Mouse (Mus musculus) limb, embryonic 13.5 days (tissue): ENCODE measurements around the gene Mcm2. TPM values are rescaled to one million over a fixed set of nuclear protein-coding genes. Genes with fewer than 3 reads are reported as not detected.

Source experiments
- ATAC-seq: fragments of 200-750 bp; cut with Nextera tagmentation; 2 replicates; pipeline ENCODE4 v1.8.0; 2017; ENCODE audit warnings: low read depth, moderate number of reproducible peaks, moderate TSS enrichment; ENCODE audit not compliant: low FRiP score
- H3K27ac ChIP-seq: fragments of 300-500 bp; sonication (generic); 2 replicates; pipeline ENCODE4 v1.5.1; 2015; ENCODE audit warnings: inconsistent platforms, mild to moderate bottlenecking, moderate library complexity
- H3K27me3 ChIP-seq: fragments of 300-500 bp; sonication (generic); 2 replicates; pipeline ENCODE4 v1.6.1; 2015; ENCODE audit warnings: mild to moderate bottlenecking, inconsistent platforms
- H3K36me3 ChIP-seq: fragments of 300-500 bp; sonication (generic); 2 replicates; pipeline ENCODE4 v1.6.1; 2015; ENCODE audit warnings: inconsistent platforms, mild to moderate bottlenecking, moderate library complexity
- H3K4me1 ChIP-seq: fragments of 300-500 bp; sonication (generic); 2 replicates; pipeline ENCODE4 v1.6.1; 2015; ENCODE audit warnings: inconsistent platforms
- H3K4me2 ChIP-seq: fragments of 300-500 bp; sonication (generic); replicated peaks from 2 replicates; pipeline ENCODE4 v1.6.1; 2015; ENCODE audit warnings: inconsistent platforms, mild to moderate bottlenecking, moderate library complexity
- H3K4me3 ChIP-seq: fragments of 300-500 bp; sonication (generic); 2 replicates; pipeline ENCODE4 v1.5.1; 2015; ENCODE audit warnings: moderate library complexity, mild to moderate bottlenecking, inconsistent platforms
- H3K9ac ChIP-seq: fragments of 300-500 bp; sonication (generic); 2 replicates; pipeline ENCODE4 v1.6.1; 2015; ENCODE audit warnings: mild to moderate bottlenecking, inconsistent platforms
- H3K9me3 ChIP-seq: fragments of 300-500 bp; sonication (generic); 2 replicates; pipeline ENCODE4 v1.6.1; 2016; ENCODE audit warnings: inconsistent platforms
- WGBS: fragments of 180-500 bp; shearing (Covaris S2); methylation state at CpG from one replicate; pipeline ENCODE4 v1.1.7; 2015; 5-methylcytosine and 5-hydroxymethylcytosine counted together
- polyA plus RNA-seq: library from polyadenylated mRNA; unstranded; fragments of >200 nt; fragmentation: Nextera tagmentation; extraction: Ambion mirVana; gene quantifications from 2 replicates; pipeline ENCODE4 v1.2.1, GENCODE M21; 2015

Gene Mcm2
- polyA plus RNA-seq, result 144 and 146 TPM in 2 replicates

DNA sequence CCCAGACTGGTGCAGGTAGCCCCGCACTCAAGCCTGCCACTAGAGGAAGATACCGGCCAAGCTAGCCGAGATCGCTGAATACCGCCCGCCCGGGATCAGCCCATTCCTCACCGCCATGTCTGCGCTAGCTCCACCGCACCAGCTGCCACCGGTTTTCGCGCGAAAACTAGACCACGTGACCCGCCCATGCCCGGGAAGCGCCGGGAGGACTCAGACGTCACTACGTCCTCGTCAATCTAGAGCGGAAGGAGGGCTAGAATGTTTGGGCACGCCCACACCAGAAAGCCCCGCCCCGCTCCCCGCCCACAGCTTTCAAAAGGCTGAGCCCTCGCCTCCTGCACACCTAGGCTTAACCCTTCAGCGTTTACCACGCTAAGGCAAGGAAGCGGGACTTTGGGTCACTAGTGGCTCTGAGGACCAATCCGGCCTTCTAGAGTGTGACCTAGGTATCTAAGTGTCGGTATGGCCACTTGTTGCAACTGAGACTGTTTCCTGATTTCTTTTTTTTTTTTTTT is at the start of gene Mcm2:
Gene Mcm2, minus strand, starts transcription at position 247 of the 515 bp plus-strand sequence.
- H3K9me3 ChIP-seq, result no peaks in the 10 kb centered on the region
- WGBS, result under 1% methylated on average over 33 of the region's 33 CpGs
- H3K4me2 ChIP-seq, result peak within 1 kb of the TSS; percentile 79

GRCm38 (mm10) chr6:88947771-88948170 is 49.2 kb upstream of the Mcm2 start:
- no peak overlapping the region for H3K27ac ChIP-seq
- H3K4me3 ChIP-seq, result no peak overlapping the region
- no peaks in the 10 kb centered on the region for H3K9me3 ChIP-seq
- H3K9ac ChIP-seq, result no peak overlapping the region
- H3K36me3 ChIP-seq, result no peaks in the 10 kb centered on the region
- ATAC-seq, result no peak
- peaks cover 3% of the 10 kb centered on the region for H3K4me1 ChIP-seq
- no peak overlapping the region for H3K4me2 ChIP-seq
- H3K27me3 ChIP-seq, result no peaks in the 10 kb centered on the region

More for the DNA sequence above, at the start of gene Mcm2:
- peaks cover 33% of the 10 kb centered on the region for H3K36me3 ChIP-seq
- no peaks in the 10 kb centered on the region for H3K27me3 ChIP-seq
- peak within 1 kb of the TSS; percentile 77 for H3K4me3 ChIP-seq
- H3K27ac ChIP-seq, result peak within 1 kb of the TSS; percentile 81
- peak within 1 kb of the TSS; percentile 86 for H3K9ac ChIP-seq
- peak; percentile 86 for ATAC-seq
- H3K4me1 ChIP-seq, result peaks cover 37% of the 10 kb centered on the region

GRCm38 (mm10) chr6:88946442-88946841 is 47.9 kb upstream of the Mcm2 start:
- ATAC-seq, result no peak
- Histone ChIP-seq H3K9ac (no peak overlapping the region), H3K27ac (no peak overlapping the region), H3K9me3 (no peaks in the 10 kb centered on the region), H3K27me3 (no peaks in the 10 kb centered on the region), H3K36me3 (no peaks in the 10 kb centered on the region), H3K4me3 (no peak overlapping the region), H3K4me2 (no peak overlapping the region), H3K4me1 (peaks cover 9% of the 10 kb centered on the region)
- 89% methylated on average over 6 of the region's 6 CpGs for WGBS

DNA sequence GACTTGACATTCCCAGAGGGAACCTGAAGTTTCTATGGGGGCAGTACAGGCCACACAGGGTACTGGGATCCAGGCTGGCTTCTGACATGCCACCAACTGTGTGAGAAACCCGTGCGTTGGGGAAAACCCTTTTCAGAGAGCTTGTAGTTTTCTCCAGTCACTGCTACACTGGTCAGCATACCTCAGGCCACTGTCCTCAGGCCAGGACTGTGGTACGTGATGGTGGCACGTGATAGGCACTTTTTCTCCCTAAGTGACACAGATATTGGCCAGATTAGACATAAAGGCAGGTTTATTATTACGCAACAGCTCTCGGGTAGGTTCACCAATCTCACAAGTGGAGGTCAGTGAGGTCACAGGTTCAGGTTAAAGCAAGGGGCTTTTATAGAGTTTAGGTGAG is 45.1 kb upstream of the Mcm2 start:
- Histone ChIP-seq H3K4me3 (no peak overlapping the region), H3K27me3 (no peaks in the 10 kb centered on the region), H3K9me3 (no peaks in the 10 kb centered on the region), H3K27ac (no peak overlapping the region), H3K36me3 (no peaks in the 10 kb centered on the region), H3K4me2 (no peak overlapping the region), H3K4me1 (peaks cover 24% of the 10 kb centered on the region), H3K9ac (no peak overlapping the region)
- no peak for ATAC-seq
- 68% methylated on average over 6 of the region's 6 CpGs for WGBS

DNA sequence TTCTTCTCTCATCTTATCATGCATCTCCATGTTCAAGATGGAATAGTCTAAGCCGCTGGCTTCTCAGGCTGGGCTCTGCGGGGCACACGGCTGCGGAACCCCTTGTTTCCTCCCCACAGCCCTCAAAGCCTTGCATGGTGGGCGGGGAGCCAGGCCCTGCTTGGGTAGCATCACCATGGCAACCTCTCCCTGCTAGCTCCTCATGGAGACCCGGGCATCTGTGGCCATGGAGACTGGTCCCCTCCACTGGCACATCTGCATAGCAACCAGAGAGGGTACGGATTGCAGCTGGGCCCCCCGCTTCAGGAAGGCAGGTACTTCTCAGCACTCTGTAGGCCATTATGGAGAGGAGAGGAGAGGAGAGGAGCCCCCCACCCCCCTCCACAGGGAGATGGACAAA is 44.0 kb upstream of the Mcm2 start:
- H3K9ac ChIP-seq, result no peak overlapping the region
- H3K4me3 ChIP-seq, result no peak overlapping the region
- peaks cover 32% of the 10 kb centered on the region for H3K4me1 ChIP-seq
- no peak overlapping the region for H3K27ac ChIP-seq
- H3K27me3 ChIP-seq, result no peaks in the 10 kb centered on the region; the same call in 1 of the 2 replicates
- no peaks in the 10 kb centered on the region for H3K36me3 ChIP-seq
- 53% methylated on average over 8 of the region's 8 CpGs for WGBS
- 0 out of 2 replicates have a peak, but pooled peaks have one; percentile 24 for ATAC-seq
- H3K9me3 ChIP-seq, result no peaks in the 10 kb centered on the region
- no peak overlapping the region for H3K4me2 ChIP-seq

DNA sequence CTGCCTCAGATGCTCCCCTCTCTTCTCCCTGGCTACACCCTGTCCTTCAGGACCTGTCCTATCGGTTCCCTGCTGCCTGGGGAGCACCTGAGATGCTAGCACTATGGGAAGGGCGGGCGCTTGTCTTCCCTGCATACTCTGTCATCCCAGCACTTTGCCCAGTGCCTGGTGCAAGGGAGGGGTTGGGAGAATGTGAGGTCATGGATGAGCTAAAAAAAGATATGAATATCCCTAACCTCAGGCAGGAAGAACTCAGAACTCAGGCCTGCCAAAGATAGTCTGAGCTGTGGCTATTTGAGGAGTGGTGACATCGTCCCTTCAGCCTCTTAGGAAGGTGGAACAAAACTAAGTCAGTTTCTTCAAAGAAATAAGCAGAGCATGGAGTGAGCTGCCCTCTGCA is 43.0 kb upstream of the Mcm2 start:
- H3K4me3 ChIP-seq, result no peak overlapping the region
- no peaks in the 10 kb centered on the region for H3K36me3 ChIP-seq
- H3K9ac ChIP-seq, result no peak overlapping the region
- H3K9me3 ChIP-seq, result no peaks in the 10 kb centered on the region
- ATAC-seq, result no peak
- H3K27me3 ChIP-seq, result no peaks in the 10 kb centered on the region; the same call in 1 of the 2 replicates
- H3K27ac ChIP-seq, result no peak overlapping the region
- WGBS, result 80% methylated on average over 4 of the region's 4 CpGs
- no peak overlapping the region for H3K4me2 ChIP-seq
- peaks cover 32% of the 10 kb centered on the region for H3K4me1 ChIP-seq

GRCm38 (mm10) chr6:88940090-88940916 is 41.7 kb upstream of the Mcm2 start:
- H3K4me3 ChIP-seq, result no peak overlapping the region
- no peaks in the 10 kb centered on the region; the same call in 1 of the 2 replicates for H3K27me3 ChIP-seq
- 77% methylated on average over 9 of the region's 9 CpGs for WGBS
- peaks cover 32% of the 10 kb centered on the region for H3K4me1 ChIP-seq
- no peak for ATAC-seq
- no peak overlapping the region for H3K4me2 ChIP-seq
- no peak overlapping the region for H3K27ac ChIP-seq
- H3K9me3 ChIP-seq, result no peaks in the 10 kb centered on the region
- no peak overlapping the region for H3K9ac ChIP-seq
- H3K36me3 ChIP-seq, result no peaks in the 10 kb centered on the region

DNA sequence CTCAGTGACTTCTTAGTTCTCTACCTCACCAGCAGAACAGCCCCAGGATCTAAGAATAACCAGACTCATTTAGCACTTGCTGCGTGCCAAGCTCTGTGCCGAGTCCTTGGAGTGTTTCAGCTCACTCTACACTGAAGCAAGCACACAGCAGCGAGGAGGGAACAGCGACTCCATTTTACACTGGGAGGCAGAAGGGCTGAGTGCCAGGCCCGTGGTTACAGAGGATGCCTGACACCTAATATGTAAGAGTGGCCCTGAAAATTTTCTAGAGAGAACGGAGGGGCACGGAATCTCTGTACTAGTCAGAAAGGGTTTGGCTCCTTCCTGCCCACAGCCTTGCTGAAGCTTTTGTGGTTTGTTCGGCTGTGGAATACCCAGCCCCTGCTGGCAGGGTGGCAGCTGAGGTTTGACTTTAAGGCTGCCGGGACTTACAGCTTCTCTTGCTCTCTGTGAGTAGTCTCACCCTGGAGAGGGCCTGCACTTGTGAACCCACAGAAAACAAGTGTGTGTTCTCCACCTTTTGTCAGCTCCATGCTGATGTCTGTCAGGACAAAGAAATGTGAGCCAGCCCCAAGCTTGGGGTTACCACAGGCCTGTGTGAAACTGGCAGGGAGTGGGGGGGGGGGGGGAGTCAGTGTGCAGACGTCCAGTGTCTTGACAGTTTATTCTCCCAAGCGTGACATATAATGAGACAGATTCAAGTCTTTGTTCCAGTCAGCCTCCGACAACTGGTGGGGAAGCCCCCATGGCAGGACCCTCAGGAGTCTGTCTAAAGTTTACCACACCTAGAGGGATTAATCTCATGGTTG is 40.9 kb upstream of the Mcm2 start:
- H3K4me3 ChIP-seq, result no peak overlapping the region
- no peak overlapping the region for H3K9ac ChIP-seq
- H3K36me3 ChIP-seq, result no peaks in the 10 kb centered on the region
- H3K4me2 ChIP-seq, result no peak overlapping the region
- 51% methylated on average over 12 of the region's 12 CpGs for WGBS
- peak overlapping the region; percentile 58 for H3K27ac ChIP-seq
- no peaks in the 10 kb centered on the region; the same call in 1 of the 2 replicates for H3K27me3 ChIP-seq
- peaks cover 33% of the 10 kb centered on the region for H3K4me1 ChIP-seq
- no peaks in the 10 kb centered on the region for H3K9me3 ChIP-seq
- ATAC-seq, result no peak

GRCm38 (mm10) chr6:88938664-88939055 is 40.1 kb upstream of the Mcm2 start:
- no peak overlapping the region for H3K27ac ChIP-seq
- H3K9me3 ChIP-seq, result no peaks in the 10 kb centered on the region
- WGBS, result 72% methylated on average over 5 of the region's 5 CpGs
- no peaks in the 10 kb centered on the region; the same call in 1 of the 2 replicates for H3K27me3 ChIP-seq
- no peak for ATAC-seq
- H3K4me1 ChIP-seq, result peaks cover 37% of the 10 kb centered on the region
- H3K4me3 ChIP-seq, result no peak overlapping the region
- H3K36me3 ChIP-seq, result no peaks in the 10 kb centered on the region
- no peak overlapping the region for H3K4me2 ChIP-seq
- H3K9ac ChIP-seq, result no peak overlapping the region

DNA sequence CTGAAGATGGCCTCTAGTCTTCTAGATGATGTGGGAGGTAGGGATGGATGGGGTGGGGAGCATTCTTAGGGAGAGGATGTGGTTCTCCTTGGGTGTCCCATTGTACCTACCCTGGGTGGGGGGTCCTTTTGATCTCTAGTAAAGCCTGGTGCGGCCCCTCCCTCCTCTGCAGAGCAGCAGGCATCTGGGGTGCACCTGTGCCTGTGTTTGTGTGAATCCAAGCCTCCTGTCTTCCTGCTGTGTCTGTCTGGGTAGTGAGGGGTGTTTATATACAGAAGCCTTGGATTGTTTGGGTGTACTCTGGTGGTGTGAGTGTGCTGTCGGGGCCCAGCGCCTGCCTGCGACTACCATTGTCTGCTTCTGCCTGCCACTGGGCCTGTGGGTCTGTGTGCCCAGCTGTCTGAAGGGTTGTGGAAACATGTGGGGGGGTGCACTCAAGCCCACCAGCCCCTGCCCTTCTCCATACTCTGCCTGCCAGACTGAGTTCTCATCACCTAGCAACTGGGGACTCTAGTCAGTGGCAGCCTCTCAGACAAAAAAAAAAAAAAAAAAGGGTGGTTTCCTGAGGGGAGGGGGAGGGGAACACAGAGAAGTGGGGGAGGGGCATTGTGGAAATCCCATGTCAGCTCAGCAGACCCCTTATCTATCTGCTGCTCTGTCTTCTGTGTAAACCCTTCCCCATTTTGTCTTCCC is 39.5 kb upstream of the Mcm2 start:
- peaks cover 37% of the 10 kb centered on the region for H3K4me1 ChIP-seq
- no peaks in the 10 kb centered on the region for H3K9me3 ChIP-seq
- H3K4me2 ChIP-seq, result no peak overlapping the region
- no peak overlapping the region for H3K27ac ChIP-seq
- no peaks in the 10 kb centered on the region for H3K36me3 ChIP-seq
- 0 out of 2 replicates have a peak overlapping the region, but pooled peaks have one; percentile 43 for H3K9ac ChIP-seq
- H3K4me3 ChIP-seq, result no peak overlapping the region
- WGBS, result 41% methylated on average over 4 of the region's 4 CpGs
- no peaks in the 10 kb centered on the region; the same call in 1 of the 2 replicates for H3K27me3 ChIP-seq
- ATAC-seq, result no peak; the same call in 1 of the 2 replicates

- Histone ChIP-seq H3K36me3 (no peaks in the 10 kb centered on the region), H3K27me3 (no peaks in the 10 kb centered on the region; the same call in 1 of the 2 replicates), H3K9ac (no peak overlapping the region), H3K4me1 (peaks cover 29% of the 10 kb centered on the region), H3K4me3 (no peak overlapping the region), H3K4me2 (no peak overlapping the region), H3K9me3 (no peaks in the 10 kb centered on the region), H3K27ac (no peak overlapping the region)
- WGBS, result 47% methylated on average over 4 of the region's 4 CpGs
- ATAC-seq, result no peak
Observed at GRCm38 (mm10) chr6:88937214-88937549, 38.6 kb upstream of the Mcm2 start.
